Mouse (Mus musculus) kidney, postnatal 0 days (tissue): ENCODE results near the gene Ddrgk1. TPM values are rescaled to one million over a fixed set of nuclear protein-coding genes. Genes with fewer than 3 reads are reported as not detected.

Experiments
- ATAC-seq: fragments of 200-750 bp; cut with Nextera tagmentation; replicated peaks from 2 replicates; pipeline ENCODE4 v1.8.0; 2017; ENCODE audit warnings: low read depth, moderate number of reproducible peaks, moderate TSS enrichment, moderate library complexity; ENCODE audit not compliant: low FRiP score
- DNase-seq: peaks from one replicate; pipeline ENCODE4 v3.0.0-alpha.2; 2016; ENCODE audit warnings: low spot score
- H3K27ac ChIP-seq: fragments of 300-500 bp; sonication (generic); 2 replicates; pipeline ENCODE4 v1.5.1; 2014; ENCODE audit warnings: mild to moderate bottlenecking
- H3K27me3 ChIP-seq: fragments of 300-500 bp; sonication (generic); 2 replicates; pipeline ENCODE4 v1.6.1; 2014; ENCODE audit warnings: low read length, mixed read lengths; ENCODE audit not compliant: insufficient read depth
- H3K36me3 ChIP-seq: fragments of 300-500 bp; sonication (generic); 2 replicates; pipeline ENCODE4 v1.6.1; 2014; ENCODE audit warnings: low read length, mixed read lengths; ENCODE audit not compliant: insufficient read depth
- H3K4me1 ChIP-seq: fragments of 300-500 bp; sonication (generic); replicated peaks from 2 replicates; pipeline ENCODE4 v1.6.1; 2014; ENCODE audit warnings: antibody characterized with exemption, low read length, mixed read lengths; ENCODE audit not compliant: insufficient read depth
- H3K4me2 ChIP-seq: fragments of 300-500 bp; sonication (generic); 2 replicates; pipeline ENCODE4 v1.6.1; 2014; ENCODE audit warnings: mild to moderate bottlenecking, low read length, moderate library complexity, mixed read lengths
- H3K4me3 ChIP-seq: fragments of 300-500 bp; sonication (generic); replicated peaks from 2 replicates; pipeline ENCODE4 v1.5.1; 2014; ENCODE audit warnings: low read depth, low read length
- H3K9ac ChIP-seq: fragments of 300-500 bp; sonication (generic); 2 replicates; pipeline ENCODE4 v1.6.1; 2014; ENCODE audit warnings: low read depth, low read length
- H3K9me3 ChIP-seq: fragments of 300-500 bp; sonication (generic); replicated peaks from 2 replicates; pipeline ENCODE4 v1.6.1; 2016; ENCODE audit warnings: low read length, inconsistent platforms, mixed read lengths
- CTCF ChIP-seq: IDR thresholded peaks from 2 replicates; pipeline ENCODE4 v1.5.1; 2016; ENCODE audit warnings: antibody characterized with exemption, low read depth, mild to moderate bottlenecking, moderate library complexity
- WGBS: fragments of 180-500 bp; shearing (Covaris S2); extraction: QIAGEN DNeasy Blood & Tissue Kit; methylation state at CpG from one replicate; pipeline ENCODE4 v1.1.7; 2014; 5-methylcytosine and 5-hydroxymethylcytosine counted together
- polyA plus RNA-seq: library from polyadenylated mRNA; unstranded; fragments of >200 nt; fragmentation: Nextera tagmentation; extraction: Ambion mirVana; gene quantifications from 2 replicates; pipeline ENCODE4 v1.2.1, GENCODE M21; 2015

Gene Ddrgk1
- polyA plus RNA-seq, 1 experiment from 2014 or later, result 89.6 TPM

- peak within 1 kb of the TSS; percentile 58 for H3K4me3 ChIP-seq
- H3K4me2 ChIP-seq, result peak within 1 kb of the TSS; percentile 100
- H3K9ac ChIP-seq, result peak within 1 kb of the TSS; percentile 60
- peak; percentile 66 for DNase-seq
- H3K9me3 ChIP-seq, result no peaks in the 10 kb centered on the region
- no peaks in the 10 kb centered on the region for H3K27me3 ChIP-seq
- no peaks in the 10 kb centered on the region for H3K36me3 ChIP-seq
- ATAC-seq, result peak; percentile 71
- H3K4me1 ChIP-seq, result no peaks in the 10 kb centered on the region
- H3K27ac ChIP-seq, result no peak within 1 kb of the TSS
- WGBS, result 0% methylated on average over 65 of the region's 65 CpGs
- TF ChIP-seq CTCF, result no peak
Observed at GRCm38 (mm10) chr2:130697153-130697810, 32.8 kb upstream of the Ddrgk1 start, which contains the start of gene Slc4a11. Gene Slc4a11 (minus strand): TSS chr2:130697519.

- WGBS, result 2% methylated on average over 31 of the region's 31 CpGs
- ATAC-seq, result 0 out of 2 replicates have a peak, but pooled peaks have one; percentile 9
Observed at GRCm38 (mm10) chr2:130696700-130697152, 32.3 kb upstream of the Ddrgk1 start.

GRCm38 (mm10) chr2:130693563-130693962 lies 29.1 kb upstream of the Ddrgk1 start:
- ATAC-seq (no peak), DNase-seq (no peak)
- no peaks in the 10 kb centered on the region for H3K36me3 ChIP-seq
- H3K9ac ChIP-seq, result no peak overlapping the region
- 47% methylated on average over 3 of the region's 3 CpGs for WGBS
- TF ChIP-seq CTCF, result no peak
- no peak overlapping the region for H3K27ac ChIP-seq
- no peak overlapping the region for H3K4me3 ChIP-seq
- H3K27me3 ChIP-seq, result no peaks in the 10 kb centered on the region
- no peaks in the 10 kb centered on the region for H3K4me1 ChIP-seq
- no peaks in the 10 kb centered on the region for H3K9me3 ChIP-seq
- no peak overlapping the region for H3K4me2 ChIP-seq

More at GRCm38 (mm10) chr2:130696700-130697152, 32.3 kb upstream of the Ddrgk1 start:
- Histone ChIP-seq H3K9ac (peak overlapping the region; percentile 60), H3K4me3 (peak overlapping the region; percentile 58), H3K27ac (no peak overlapping the region), H3K9me3 (no peaks in the 10 kb centered on the region), H3K27me3 (no peaks in the 10 kb centered on the region), H3K36me3 (no peaks in the 10 kb centered on the region), H3K4me1 (no peaks in the 10 kb centered on the region), H3K4me2 (peak overlapping the region; percentile 100)
- TF ChIP-seq CTCF, result no peak
- peak; percentile 27 for DNase-seq

- 70% methylated on average over 2 of the region's 2 CpGs for WGBS
- no peaks in the 10 kb centered on the region for H3K4me1 ChIP-seq
- no peak for TF ChIP-seq CTCF
- H3K36me3 ChIP-seq, result peaks cover 6% of the 10 kb centered on the region; the same call in 1 of the 2 replicates
- no peak overlapping the region for H3K27ac ChIP-seq
- H3K9ac ChIP-seq, result no peak overlapping the region
- H3K9me3 ChIP-seq, result no peaks in the 10 kb centered on the region
- H3K4me3 ChIP-seq, result no peak overlapping the region
- no peak for ATAC-seq
- no peak for DNase-seq
- H3K4me2 ChIP-seq, result no peak overlapping the region
- no peaks in the 10 kb centered on the region for H3K27me3 ChIP-seq
Observed at GRCm38 (mm10) chr2:130689011-130689410, 24.6 kb upstream of the Ddrgk1 start.

- Histone ChIP-seq H3K9me3 (no peaks in the 10 kb centered on the region), H3K4me1 (no peaks in the 10 kb centered on the region), H3K27me3 (no peaks in the 10 kb centered on the region), H3K9ac (no peak overlapping the region), H3K4me2 (no peak overlapping the region), H3K4me3 (no peak overlapping the region), H3K27ac (no peak overlapping the region), H3K36me3 (peaks cover 14% of the 10 kb centered on the region)
- DNase-seq (no peak), ATAC-seq (no peak)
- WGBS, result 86% methylated on average over 9 of the region's 9 CpGs
- no peak for TF ChIP-seq CTCF
Observed at GRCm38 (mm10) chr2:130685426-130685825, 21.0 kb upstream of the Ddrgk1 start.

- DNase-seq (no peak), ATAC-seq (no peak)
- WGBS, result 89% methylated on average over 3 of the region's 3 CpGs
- Histone ChIP-seq H3K9ac (no peak overlapping the region), H3K27ac (no peak overlapping the region), H3K27me3 (no peaks in the 10 kb centered on the region), H3K4me1 (no peaks in the 10 kb centered on the region), H3K36me3 (peaks cover 38% of the 10 kb centered on the region), H3K4me2 (no peak overlapping the region), H3K4me3 (no peak overlapping the region), H3K9me3 (no peaks in the 10 kb centered on the region)
- no peak for TF ChIP-seq CTCF
Observed at GRCm38 (mm10) chr2:130681531-130681930, 17.1 kb upstream of the Ddrgk1 start.

GRCm38 (mm10) chr2:130679899-130680298 lies 15.4 kb upstream of the Ddrgk1 start:
- Histone ChIP-seq H3K4me3 (no peak overlapping the region), H3K4me1 (no peaks in the 10 kb centered on the region), H3K4me2 (no peak overlapping the region), H3K9me3 (no peaks in the 10 kb centered on the region), H3K9ac (no peak overlapping the region), H3K36me3 (peaks cover 55% of the 10 kb centered on the region), H3K27me3 (no peaks in the 10 kb centered on the region), H3K27ac (0 out of 2 replicates have a peak overlapping the region, but pooled peaks have one; percentile 10)
- 50% methylated on average over 6 of the region's 6 CpGs for WGBS
- TF ChIP-seq CTCF, result no peak
- no peak; the same call in 1 of the 2 replicates for ATAC-seq
- peak; percentile 73 for DNase-seq
